Mouse (Mus musculus) heart, embryonic 16.5 days (tissue): ENCODE data around the gene Cyp2c69. TPM values are rescaled to one million over a fixed set of nuclear protein-coding genes. Genes with fewer than 3 reads are reported as not detected.

Experiments used
- polyA plus RNA-seq: library from polyadenylated mRNA; unstranded; fragments of >200 nt; fragmentation: Nextera tagmentation; extraction: Ambion mirVana; gene quantifications from 2 replicates; pipeline ENCODE4 v1.2.1, GENCODE M21; 2015

Gene Cyp2c69
- polyA plus RNA-seq, 1 experiment from 2014 or later, result not detected

Other genes starting within 250 kb of the Cyp2c69 start
- not detected in 2 replicates for gene Cyp2c67, start 237.7 kb downstream of the Cyp2c69 start, polyA plus RNA-seq
- gene Cyp2c68, start 145.7 kb downstream of the Cyp2c69 start, polyA plus RNA-seq, result 0.16 and 0.26 TPM in 2 replicates
- not detected in 2 replicates for gene Cyp2c40, start 74.0 kb downstream of the Cyp2c69 start, polyA plus RNA-seq
- gene Cyp2c37, start 105.6 kb upstream of the Cyp2c69 start, polyA plus RNA-seq, result not detected in 2 replicates
- gene Cyp2c54, start 187.0 kb upstream of the Cyp2c69 start, polyA plus RNA-seq, result not detected in 2 replicates
- gene Cyp2c50, start 202.9 kb upstream of the Cyp2c69 start, polyA plus RNA-seq, result not detected in 2 replicates